Mouse (Mus musculus) liver, adult (tissue): Measurements from ENCODE around the gene Cabp1.

ENCODE experiments used
- GATA4 ChIP-seq: IDR thresholded peaks from 2 replicates; pipeline ENCODE4 v1.6.1; 2014; ENCODE audit warnings: mild to moderate bottlenecking, low read length; ENCODE audit not compliant: insufficient replicate concordance

The Cabp1 gene

GRCm38 (mm10) chr5:115150991-115151390 lies 43.2 kb downstream of the Cabp1 start:
- TF ChIP-seq GATA4: no peak

- TF ChIP-seq GATA4: no peak
Observed at GRCm38 (mm10) chr5:115149675-115150459, 44.3 kb downstream of the Cabp1 start.

- no peak for TF ChIP-seq GATA4
Observed at GRCm38 (mm10) chr5:115148378-115148777, 45.8 kb downstream of the Cabp1 start.

- no peak for TF ChIP-seq GATA4
Observed at GRCm38 (mm10) chr5:115147388-115147787, 46.8 kb downstream of the Cabp1 start.

GRCm38 (mm10) chr5:115146747-115147130 lies 47.4 kb downstream of the Cabp1 start:
- no peak for TF ChIP-seq GATA4

- no peak for TF ChIP-seq GATA4
Observed at GRCm38 (mm10) chr5:115145976-115146746, 48.0 kb downstream of the Cabp1 start.

GRCm38 (mm10) chr5:115145253-115145968 lies 48.8 kb downstream of the Cabp1 start:
- no peak for TF ChIP-seq GATA4

GRCm38 (mm10) chr5:115144471-115144870 lies 49.7 kb downstream of the Cabp1 start:
- TF ChIP-seq GATA4: no peak

- TF ChIP-seq GATA4: no peak
Observed at GRCm38 (mm10) chr5:115143552-115143951, 50.6 kb downstream of the Cabp1 start.

- no peak for TF ChIP-seq GATA4
Observed at GRCm38 (mm10) chr5:115142166-115142697, 51.9 kb downstream of the Cabp1 start.

- no peak for TF ChIP-seq GATA4
Observed at GRCm38 (mm10) chr5:115140726-115141125, 53.5 kb downstream of the Cabp1 start.

- TF ChIP-seq GATA4: no peak
Observed at GRCm38 (mm10) chr5:115139124-115139523, 55.1 kb downstream of the Cabp1 start.

- TF ChIP-seq GATA4: no peak
Observed at GRCm38 (mm10) chr5:115134234-115135165, 59.7 kb downstream of the Cabp1 start, which contains the start of gene Unc119b. Gene Unc119b (minus strand): TSS chr5:115134975.

- no peak for TF ChIP-seq GATA4
Observed at GRCm38 (mm10) chr5:115133358-115134066, 60.7 kb downstream of the Cabp1 start.
